Mouse (Mus musculus) kidney, adult 2 months (tissue): ENCODE results near the gene Hamp2.

ENCODE experiments used
- CTCF ChIP-seq: fragments of 200-500 bp; conservative IDR thresholded peaks from 2 replicates; pipeline ENCODE4 v1.5.1; 2011; ENCODE audit warnings: low read depth, mild to moderate bottlenecking, control low read depth, low read length, moderate library complexity, mixed read lengths; ENCODE audit not compliant: insufficient read depth, insufficient read length
- POLR2A ChIP-seq: fragments of 200-500 bp; IDR thresholded peaks from one replicate; pipeline ENCODE4 v1.6.1; 2011; ENCODE audit warnings: low read depth, low read length, control low read depth

GRCm38 (mm10) chr7:30958866-30959487 lies 34.5 kb upstream of the Hamp2 start:
- TF ChIP-seq CTCF = no peak
- no peak for TF ChIP-seq POLR2A
